Mouse (Mus musculus) hindlimb bud, embryonic 11.5 days (tissue): ENCODE data around the gene Rab6b.
"Not testable (repeated sequence)": the region's sequence is repeated elsewhere in the genome, so short reads cannot be mapped to it uniquely, and the experiment has no call there.

ENCODE experiments used
- DNase-seq: peaks from one replicate; pipeline ENCODE4 v3.0.0-alpha.2; 2012; ENCODE audit warnings: low read depth, low spot score; ENCODE audit errors: extremely low spot score

Rab6b gene

GRCm38 (mm10) chr9:103093681-103094080 is 17.9 kb upstream of the Rab6b start:
- no peak for DNase-seq

DNA sequence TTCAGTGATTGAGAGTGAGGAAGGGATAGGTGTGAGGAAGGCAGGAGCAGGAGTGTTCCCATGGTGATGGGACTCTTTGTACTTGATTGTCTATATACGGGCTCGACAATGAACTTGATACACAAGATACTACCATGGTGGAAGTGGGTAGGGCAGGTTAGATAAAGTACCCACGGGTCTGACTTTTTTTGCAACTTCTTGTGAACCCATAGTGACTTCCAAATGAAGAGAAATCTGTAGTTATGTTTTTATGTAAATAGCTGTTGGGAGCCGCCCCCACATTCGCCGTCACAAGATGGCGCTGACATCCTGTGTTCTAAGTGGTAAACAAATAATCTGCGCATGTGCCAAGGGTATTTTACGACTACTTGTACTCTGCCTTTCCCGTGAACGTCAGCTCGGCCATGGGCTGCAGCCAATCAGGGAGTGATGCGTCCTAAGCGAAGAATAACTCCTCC is 3.2 kb upstream of the Rab6b start:
- DNase-seq = not testable (repeated sequence)

DNA sequence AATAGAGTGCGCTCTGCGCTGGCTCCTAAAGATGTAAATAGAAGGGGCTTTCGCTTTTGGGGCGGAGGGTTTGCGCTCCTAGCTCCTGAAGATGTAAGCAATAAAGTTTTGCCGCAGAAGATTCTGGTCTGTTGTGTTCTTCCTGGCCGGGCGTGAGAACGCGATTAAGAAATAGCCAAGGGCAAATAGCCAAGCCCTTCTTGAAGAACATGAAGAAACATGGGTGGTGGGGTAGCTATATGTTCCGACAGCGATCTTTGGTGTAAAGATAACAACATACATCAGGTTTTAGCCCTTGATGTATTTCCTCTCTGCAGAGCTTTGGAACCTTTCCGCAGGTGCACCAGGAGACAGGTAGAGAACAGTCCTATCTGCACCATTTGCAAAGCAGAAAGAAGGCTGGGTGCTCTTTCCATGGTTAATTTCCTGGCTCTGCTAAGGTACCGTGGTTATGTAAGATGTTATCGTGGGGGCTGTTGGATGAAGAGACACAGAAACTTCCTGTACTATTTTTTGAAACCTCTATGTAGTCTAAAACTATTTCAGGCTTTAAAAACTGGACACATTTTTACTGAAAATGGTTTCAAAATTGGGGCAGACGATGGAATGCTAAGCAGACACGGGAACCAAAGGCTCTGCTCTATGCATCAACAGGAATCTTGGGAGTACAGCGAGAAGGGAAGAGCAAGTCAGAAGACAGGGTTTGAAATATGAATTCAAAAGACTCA is 2.5 kb upstream of the Rab6b start:
- no peak for DNase-seq

DNA sequence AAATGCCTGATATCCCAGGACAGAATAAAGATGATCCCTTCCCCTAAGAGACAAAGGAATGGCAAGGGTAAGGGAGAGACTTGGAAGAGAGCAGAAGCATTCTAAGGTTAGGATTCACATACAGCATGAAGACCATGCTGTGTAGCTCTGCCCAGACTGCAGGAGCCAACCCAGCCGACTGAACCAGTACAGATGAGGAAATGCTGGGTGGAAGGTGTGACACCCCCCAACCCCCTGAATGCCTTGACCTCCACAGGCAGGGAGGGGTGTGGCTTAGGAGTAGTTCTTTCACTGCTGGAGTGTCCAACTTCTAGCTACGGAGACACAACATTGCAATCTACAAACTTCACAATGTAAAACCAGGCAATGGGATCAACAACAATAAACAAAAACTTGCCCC is 1.7 kb upstream of the Rab6b start:
- no peak for DNase-seq

GRCm38 (mm10) chr9:103110727-103111501 is 673 bp upstream of the Rab6b start:
- no peak for DNase-seq

- no peak for DNase-seq
Measured at GRCm38 (mm10) chr9:103112471-103113271, 1.1 kb downstream of the Rab6b start.

- DNase-seq = no peak
Measured at GRCm38 (mm10) chr9:103113351-103113750, 1.8 kb downstream of the Rab6b start.

GRCm38 (mm10) chr9:103114326-103114725 is 2.7 kb downstream of the Rab6b start:
- no peak for DNase-seq

GRCm38 (mm10) chr9:103114901-103115300 is 3.3 kb downstream of the Rab6b start:
- DNase-seq = no peak

GRCm38 (mm10) chr9:103116941-103117340 is 5.4 kb downstream of the Rab6b start:
- no peak for DNase-seq

DNA sequence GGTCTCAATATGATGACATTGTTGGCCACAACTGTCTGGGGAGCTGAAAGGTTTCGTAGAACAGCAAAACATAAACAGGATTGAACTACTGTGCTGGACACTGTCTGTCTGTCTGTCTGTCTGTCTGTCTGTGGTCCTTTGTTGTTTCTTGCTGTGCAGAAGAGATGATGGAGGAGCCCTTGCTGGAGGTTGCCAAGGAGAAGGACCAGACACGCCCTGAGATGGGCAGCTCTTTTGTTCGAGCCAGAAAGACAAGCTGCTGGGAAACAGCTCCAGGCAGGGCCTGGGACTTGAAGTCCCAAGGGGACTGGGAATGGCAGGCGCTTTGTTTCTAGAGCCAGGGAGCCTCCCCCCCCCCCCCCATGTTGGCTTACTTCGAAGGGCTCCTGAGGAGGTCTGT is 5.9 kb downstream of the Rab6b start:
- no peak for DNase-seq

- no peak for DNase-seq
Measured at GRCm38 (mm10) chr9:103117951-103118350, 6.4 kb downstream of the Rab6b start.

GRCm38 (mm10) chr9:103118651-103119275 is 7.2 kb downstream of the Rab6b start:
- DNase-seq = no peak

GRCm38 (mm10) chr9:103119781-103120180 is 8.2 kb downstream of the Rab6b start:
- DNase-seq = no peak

DNA sequence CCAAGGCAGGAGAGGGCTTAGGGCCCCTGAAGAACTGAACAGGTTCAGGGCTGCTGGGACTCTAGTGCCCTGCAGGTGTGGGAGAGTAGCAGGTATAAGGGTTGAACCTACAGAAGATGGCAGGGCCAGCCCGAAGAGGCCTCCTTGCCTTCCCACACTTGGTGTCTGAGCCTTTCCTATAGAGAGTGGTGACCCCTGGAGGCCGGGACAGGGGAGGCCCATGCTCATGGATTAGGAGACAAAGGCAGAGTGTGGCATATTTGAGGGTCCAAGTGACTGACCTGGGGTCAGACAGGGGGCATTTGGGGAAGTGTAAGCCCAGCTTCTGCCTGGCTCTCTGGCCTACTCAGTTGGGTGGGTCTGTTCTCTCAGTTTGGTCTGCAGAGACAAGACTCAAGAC is 8.6 kb downstream of the Rab6b start:
- DNase-seq = no peak

DNA sequence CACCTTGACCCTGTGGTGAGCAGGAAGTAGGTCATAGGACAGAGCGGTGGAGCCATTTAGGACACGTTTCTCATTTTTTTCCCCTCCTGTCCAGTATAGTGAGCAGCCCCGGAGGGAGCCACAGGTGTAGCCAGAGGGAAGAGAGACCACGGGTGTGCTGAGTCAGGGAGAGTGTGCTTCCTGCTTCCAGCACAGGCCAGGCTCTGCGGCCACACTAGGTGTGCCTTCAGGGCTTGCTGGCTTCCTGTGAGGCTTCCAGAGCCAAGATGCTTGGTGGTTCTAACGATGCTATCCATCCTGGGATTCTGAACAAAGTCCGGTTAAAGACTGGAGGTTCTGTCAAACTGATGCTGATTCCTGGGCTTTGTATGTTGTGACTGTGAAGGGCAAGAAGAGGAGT is 10.0 kb downstream of the Rab6b start:
- DNase-seq = no peak

DNA sequence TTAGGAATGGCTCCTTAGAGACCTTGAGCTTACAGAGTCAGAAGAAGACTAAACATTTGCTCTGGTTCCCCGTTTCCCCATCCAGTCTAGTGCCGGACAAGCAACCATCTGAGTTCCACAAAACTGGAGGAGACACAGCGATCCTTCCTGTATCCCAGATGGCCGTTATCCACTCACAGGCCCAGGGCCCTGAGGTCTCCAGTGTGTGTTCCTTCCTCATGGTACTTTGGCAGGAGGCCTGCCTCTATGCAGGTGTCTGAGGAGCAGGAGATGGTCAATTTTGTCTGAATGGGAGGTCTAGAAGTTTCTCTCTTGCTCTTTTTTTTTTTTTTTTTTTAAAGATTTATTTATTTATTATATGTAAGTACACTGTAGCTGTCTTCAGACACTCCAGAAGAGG is 13.2 kb downstream of the Rab6b start:
- no peak for DNase-seq

DNA sequence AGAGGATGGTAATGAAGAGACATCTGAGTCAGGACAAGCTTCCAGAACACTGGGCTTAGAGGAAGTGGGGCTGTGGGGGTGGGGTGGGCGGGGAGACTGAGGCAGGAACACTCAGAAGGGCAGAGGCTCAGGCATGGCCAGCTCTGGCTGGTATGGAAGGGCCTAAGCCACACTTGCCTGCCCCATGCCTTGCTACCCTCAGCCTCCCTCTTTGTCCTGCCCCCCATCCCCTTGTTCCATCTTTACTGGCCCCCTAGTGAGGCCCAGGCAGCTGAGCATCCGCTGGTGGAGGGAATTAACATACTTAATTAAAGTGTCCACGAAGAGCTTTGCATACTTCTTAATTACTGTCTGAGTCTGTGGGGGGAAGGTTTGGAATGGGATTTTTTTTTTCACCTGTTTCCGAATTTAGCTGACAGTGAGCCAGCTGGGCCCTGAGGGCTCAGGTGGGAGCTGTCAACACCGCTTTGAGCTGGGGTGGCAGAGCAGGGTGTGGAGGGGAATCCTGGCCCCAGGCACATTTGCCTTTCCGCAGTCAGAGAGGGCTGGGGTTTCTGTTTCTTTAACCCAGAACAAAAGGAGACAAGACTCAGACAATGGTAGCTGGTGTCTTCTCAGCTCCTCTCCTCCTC is 22.0 kb downstream of the Rab6b start:
- no peak for DNase-seq

- no peak for DNase-seq
Measured at GRCm38 (mm10) chr9:103134450-103135030, 23.0 kb downstream of the Rab6b start.

- no peak for DNase-seq
Measured at GRCm38 (mm10) chr9:103139481-103139880, 27.9 kb downstream of the Rab6b start.
